Mouse (Mus musculus) CD4-positive, CD25-positive, alpha-beta regulatory T cell, adult 4 months (primary cell): ENCODE data around the gene Zc3h7b. TPM values are rescaled to one million over a fixed set of nuclear protein-coding genes. Genes with fewer than 3 reads are reported as not detected.

Experiments used
- polyA plus RNA-seq, 2 experiments: library from polyadenylated mRNA; unstranded; fragments of 100-300 nt; shearing (Covaris generic); gene quantifications; one replicate each; pipeline ENCODE4 v1.2.1; 2017

Zc3h7b gene
- polyA plus RNA-seq, 2 experiments from 2014 or later: 5.4 to 7.3 TPM

Other genes starting within 250 kb of the Zc3h7b start
- 10 to 100 TPM; 15.9 to 18.2 TPM for gene Ep300, start 159.7 kb upstream of the Zc3h7b start, polyA plus RNA-seq
- gene L3mbtl2, start 81.2 kb upstream of the Zc3h7b start, polyA plus RNA-seq: 10 to 100 TPM; 23.6 to 44.0 TPM
- gene Chadl, start 47.8 kb upstream of the Zc3h7b start, polyA plus RNA-seq: 1 to 10 TPM; 1.5 to 2.3 TPM
- 10 to 100 TPM; 43.0 to 54.0 TPM for gene Rangap1, start 473 bp downstream of the Zc3h7b start, polyA plus RNA-seq
- 10 to 100 TPM; 10.2 to 13.9 TPM for gene Tef, start 57.4 kb downstream of the Zc3h7b start, polyA plus RNA-seq
- gene Tob2, start 113.7 kb downstream of the Zc3h7b start, polyA plus RNA-seq: 10 to 100 TPM; 37.2 to 42.7 TPM
- gene Phf5a, start 126.9 kb downstream of the Zc3h7b start, polyA plus RNA-seq: 100 to 1,000 TPM in 1 of 2 experiments, 10 to 100 TPM in 1; 89.8 to 111 TPM
- 100 to 1,000 TPM in 1 of 2 experiments, 10 to 100 TPM in 1; 94.3 to 166 TPM for gene Aco2, start 127.3 kb downstream of the Zc3h7b start, polyA plus RNA-seq
- gene Polr3h, start 181.2 kb downstream of the Zc3h7b start, polyA plus RNA-seq: 10 to 100 TPM; 22.0 to 26.3 TPM
- not detected for gene Csdc2, start 191.7 kb downstream of the Zc3h7b start, polyA plus RNA-seq
- gene Pmm1, start 215.9 kb downstream of the Zc3h7b start, polyA plus RNA-seq: 10 to 100 TPM; 11.4 to 14.4 TPM
- gene 1700029P11Rik, start 235.5 kb downstream of the Zc3h7b start, polyA plus RNA-seq: not detected
- gene Xrcc6, start 242.8 kb downstream of the Zc3h7b start, polyA plus RNA-seq: 10 to 100 TPM; 56.5 to 73.1 TPM